Mouse (Mus musculus) urinary bladder, postnatal 25 days (tissue): ENCODE measurements around the gene Siglecf.

Experiments used
- DNase-seq: peaks from one replicate; pipeline ENCODE4 v3.0.0; 2022; ENCODE audit warnings: low spot score

Gene Siglecf

GRCm38 (mm10) chr7:43378226-43378625, 27.1 kb downstream of the Siglecf start:
- no peak for DNase-seq

DNA sequence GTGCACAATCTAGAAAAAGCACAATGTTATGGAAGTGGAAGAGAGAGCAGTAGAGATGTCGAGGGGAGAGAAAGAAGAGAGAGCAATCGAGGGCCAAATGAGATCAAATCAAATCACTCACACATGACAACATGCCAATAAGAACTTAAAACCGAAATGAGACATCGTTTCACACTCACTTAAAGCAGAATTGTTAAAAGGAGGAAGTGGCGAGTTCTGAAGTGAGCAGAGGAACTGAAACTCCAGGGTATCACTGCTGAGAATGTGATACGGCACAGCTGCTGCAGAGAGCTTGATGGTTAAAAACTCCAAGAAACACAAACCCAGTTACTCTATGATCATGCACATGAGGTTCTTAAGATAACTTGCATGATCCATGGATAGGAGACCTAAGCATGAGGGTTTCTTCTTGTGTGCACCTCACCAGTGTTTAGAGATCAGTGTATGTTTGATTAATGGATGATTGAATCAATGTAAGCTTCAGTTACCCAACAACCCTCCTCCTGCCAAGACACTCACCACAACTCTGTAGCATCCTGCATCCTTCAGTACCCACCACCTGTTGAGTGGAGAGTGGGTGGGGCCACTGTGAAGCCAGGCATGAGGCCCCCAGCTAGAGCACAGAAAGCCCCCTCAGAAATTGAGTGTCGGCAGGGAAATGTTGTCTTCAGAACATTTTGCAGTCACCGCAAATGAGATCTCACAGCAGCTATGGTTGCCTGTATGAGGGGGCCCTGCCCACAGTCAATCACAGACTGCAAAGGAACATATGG, 41.4 kb downstream of the Siglecf start:
- DNase-seq, result no peak

- DNase-seq, result no peak
Measured at GRCm38 (mm10) chr7:43399501-43399900, 48.4 kb downstream of the Siglecf start.

DNA sequence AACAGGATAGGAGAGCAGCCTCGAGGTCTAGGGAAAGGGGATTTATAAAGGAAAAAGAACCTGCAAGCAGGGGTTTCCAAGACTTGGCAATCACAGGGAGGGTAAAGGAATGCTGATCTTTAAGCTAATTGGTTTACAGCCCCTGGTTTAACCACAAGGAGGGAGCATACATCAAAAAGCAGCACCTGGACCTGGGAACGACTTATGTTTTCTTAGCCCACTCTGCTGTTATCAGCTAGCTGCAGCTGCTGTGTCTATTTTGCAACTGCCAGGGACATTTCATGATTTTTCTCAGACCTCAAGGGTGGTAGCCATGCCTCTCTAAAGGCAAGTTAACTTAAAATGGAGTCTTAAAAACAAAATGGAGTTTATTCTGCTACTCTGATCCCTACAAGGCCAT, 51.6 kb downstream of the Siglecf start:
- DNase-seq, result no peak

DNA sequence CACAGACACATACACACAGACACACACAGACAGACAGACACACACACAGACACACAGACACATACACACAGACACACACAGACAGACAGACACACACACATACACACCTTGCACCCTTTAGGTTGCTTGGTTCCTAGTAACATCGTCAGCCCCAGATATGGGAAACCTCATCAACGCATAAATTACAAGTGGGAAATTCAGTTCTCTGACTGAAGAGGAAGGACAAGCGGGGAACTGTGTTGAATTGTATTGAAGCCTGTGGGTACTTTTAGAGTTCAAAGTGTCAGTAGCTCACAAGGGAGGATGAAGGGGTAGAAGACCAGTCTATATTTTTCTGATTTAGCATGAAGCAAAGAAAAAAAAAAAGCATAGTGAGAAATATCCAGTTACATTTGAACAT, 56.4 kb downstream of the Siglecf start:
- DNase-seq, result no peak

GRCm38 (mm10) chr7:43408131-43408553, 57.0 kb downstream of the Siglecf start, which contains the start of gene Siglecg:
Gene Siglecg (plus strand): TSS chr7:43408204.
- no peak for DNase-seq

DNA sequence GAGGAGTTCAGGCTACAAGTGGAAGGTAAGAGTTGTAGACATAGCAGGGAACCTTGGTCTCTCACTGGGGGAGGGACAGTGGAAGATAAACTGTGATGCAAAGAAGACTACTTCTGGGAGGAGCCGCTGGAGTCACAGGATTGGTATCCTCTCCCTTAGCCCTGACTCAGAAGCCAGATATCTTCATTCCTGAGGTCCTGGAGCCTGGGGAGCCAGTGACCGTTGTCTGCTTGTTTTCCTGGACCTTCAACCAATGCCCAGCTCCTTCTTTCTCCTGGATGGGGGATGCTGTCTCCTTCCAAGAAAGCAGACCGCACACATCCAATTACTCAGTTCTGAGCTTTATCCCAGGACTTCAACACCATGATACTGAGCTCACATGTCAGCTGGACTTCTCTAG, 57.9 kb downstream of the Siglecf start:
- DNase-seq, result no peak
